Mouse (Mus musculus) intestine, postnatal 0 days (tissue): ENCODE measurements at regions not wholly inside any gene's neighbourhood (a gene's known extent, or its start where the extent isn't known, plus 50 kb on each side); places are given as distances from the start of the nearest gene placed in this dataset.
A peak's percentile ranks its signal among the peaks of the same experiment; 100 is the strongest.

Experiments
- ATAC-seq: fragments of 200-750 bp; cut with Nextera tagmentation; 2 replicates; pipeline ENCODE4 v1.8.0; 2017; ENCODE audit warnings: mild to moderate bottlenecking, moderate TSS enrichment, moderate library complexity
- H3K27ac ChIP-seq: fragments of 300-500 bp; sonication (generic); 2 replicates; pipeline ENCODE4 v1.5.1; 2014; ENCODE audit warnings: mild to moderate bottlenecking, low read depth, low read length, moderate library complexity
- H3K27me3 ChIP-seq: fragments of 300-500 bp; sonication (generic); replicated peaks from 2 replicates; pipeline ENCODE4 v1.6.1; 2014; ENCODE audit warnings: low read length, mixed read lengths; ENCODE audit not compliant: control insufficient read depth, insufficient read depth
- H3K36me3 ChIP-seq: fragments of 300-500 bp; sonication (generic); 2 replicates; pipeline ENCODE4 v1.6.1; 2014; ENCODE audit warnings: mild to moderate bottlenecking, moderate library complexity; ENCODE audit not compliant: control insufficient read depth, insufficient read depth
- H3K4me1 ChIP-seq: fragments of 300-500 bp; sonication (generic); replicated peaks from 2 replicates; pipeline ENCODE4 v1.6.1; 2014; ENCODE audit warnings: antibody characterized with exemption, low read length, mixed read lengths; ENCODE audit not compliant: control insufficient read depth, insufficient read depth
- H3K4me2 ChIP-seq: fragments of 300-500 bp; sonication (generic); replicated peaks from 2 replicates; pipeline ENCODE4 v1.6.1; 2014; ENCODE audit warnings: low read depth, mild to moderate bottlenecking, moderate library complexity
- H3K4me3 ChIP-seq: fragments of 300-500 bp; sonication (generic); 2 replicates; pipeline ENCODE4 v1.5.1; 2014; ENCODE audit warnings: low read depth, low read length
- H3K9ac ChIP-seq: fragments of 300-500 bp; sonication (generic); 2 replicates; pipeline ENCODE4 v1.6.1; 2014; ENCODE audit warnings: mild to moderate bottlenecking, low read depth, low read length
- H3K9me3 ChIP-seq: fragments of 300-500 bp; sonication (generic); 2 replicates; pipeline ENCODE4 v1.6.1; 2016; ENCODE audit warnings: mixed run types; ENCODE audit not compliant: control insufficient read depth
- CTCF ChIP-seq: sonication (generic); IDR thresholded peaks from 2 replicates; pipeline ENCODE4 v1.5.1; 2016; ENCODE audit warnings: low read depth, mild to moderate bottlenecking, control low read depth, antibody characterized with exemption, moderate library complexity
- WGBS: fragments of 180-500 bp; shearing (Covaris S2); extraction: QIAGEN DNeasy Blood & Tissue Kit; methylation state at CpG from one replicate; pipeline ENCODE4 v1.1.7; 2014; 5-methylcytosine and 5-hydroxymethylcytosine counted together

DNA sequence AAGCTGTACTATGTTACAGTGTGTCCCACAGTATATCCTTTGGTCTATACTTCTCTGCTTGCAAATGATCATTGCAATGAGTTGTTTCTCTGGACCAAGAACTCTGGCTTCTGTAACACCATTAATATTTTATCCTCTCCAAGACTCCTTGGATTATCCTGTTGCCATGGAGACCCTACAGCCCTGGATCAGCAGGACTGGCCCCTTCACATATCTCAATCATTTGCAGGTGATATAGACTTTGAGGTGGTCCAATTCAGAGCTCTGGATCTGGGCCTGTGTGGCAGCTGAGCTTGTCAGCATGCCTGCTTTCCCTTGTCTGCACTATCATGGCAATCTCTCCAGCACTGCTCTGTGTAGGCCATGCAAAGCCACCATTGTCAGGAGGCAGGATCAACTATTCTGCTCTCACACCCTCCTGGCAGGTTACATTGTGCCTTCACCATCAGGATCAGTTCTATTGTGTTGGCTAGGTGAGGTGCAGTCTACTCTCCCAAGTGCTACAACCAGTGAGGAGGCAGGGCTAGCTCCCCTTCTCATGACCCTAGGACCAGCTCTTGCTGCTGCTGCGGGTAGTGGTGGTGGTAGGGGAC is 110.2 kb upstream of the Try4 start:
- ATAC-seq, result no peak
- H3K9me3 ChIP-seq, result no peaks in the 10 kb centered on the region
- no peaks in the 10 kb centered on the region for H3K4me1 ChIP-seq
- no peak overlapping the region for H3K4me3 ChIP-seq
- no peaks in the 10 kb centered on the region for H3K27me3 ChIP-seq
- no peaks in the 10 kb centered on the region for H3K36me3 ChIP-seq
- no peak overlapping the region for H3K9ac ChIP-seq
- no peak overlapping the region for H3K27ac ChIP-seq
- no peak for TF ChIP-seq CTCF
- WGBS, result 71% methylated on average over 1 of the region's 1 CpGs
- H3K4me2 ChIP-seq, result no peak overlapping the region

- no peaks in the 10 kb centered on the region for H3K36me3 ChIP-seq
Measured at GRCm38 (mm10) chr6:41188910-41189309, 113.2 kb upstream of the Try4 start.

DNA sequence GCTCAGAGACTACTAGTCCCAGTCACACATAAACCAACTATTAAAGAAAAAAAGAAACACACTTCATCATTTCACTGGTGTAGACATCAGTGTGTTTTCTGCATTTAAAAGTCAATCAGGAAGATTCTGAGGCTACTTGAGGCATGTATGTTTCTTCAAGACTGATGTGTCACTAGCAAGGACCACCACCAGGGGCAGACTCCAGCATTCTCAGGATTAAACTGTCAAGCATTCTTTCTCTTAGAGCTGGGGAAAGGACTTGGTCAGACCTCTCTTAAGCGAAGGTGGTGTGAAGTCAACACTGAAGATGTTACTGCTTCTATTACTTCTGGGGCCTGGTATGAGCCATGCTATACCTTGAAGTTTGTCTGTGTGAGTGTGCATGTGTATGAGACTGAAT is 114.1 kb upstream of the Try4 start:
- H3K27me3 ChIP-seq, result no peaks in the 10 kb centered on the region
- no peaks in the 10 kb centered on the region for H3K36me3 ChIP-seq
- ATAC-seq, result no peak
- H3K4me2 ChIP-seq, result no peak overlapping the region
- 0 out of 2 replicates have a peak, but pooled peaks have one; percentile 7 for TF ChIP-seq CTCF
- H3K27ac ChIP-seq, result no peak overlapping the region
- no peaks in the 10 kb centered on the region for H3K4me1 ChIP-seq
- H3K4me3 ChIP-seq, result no peak overlapping the region
- H3K9ac ChIP-seq, result no peak overlapping the region
- H3K9me3 ChIP-seq, result no peaks in the 10 kb centered on the region
- 74% methylated on average over 1 of the region's 1 CpGs for WGBS

More at GRCm38 (mm10) chr6:41188910-41189309, 113.2 kb upstream of the Try4 start:
- H3K4me2 ChIP-seq, result no peak overlapping the region
- no peak overlapping the region for H3K4me3 ChIP-seq
- no peak for TF ChIP-seq CTCF
- ATAC-seq, result no peak
- no peak overlapping the region for H3K27ac ChIP-seq
- H3K9me3 ChIP-seq, result no peaks in the 10 kb centered on the region
- no peaks in the 10 kb centered on the region for H3K4me1 ChIP-seq
- H3K9ac ChIP-seq, result no peak overlapping the region
- WGBS, result 69% methylated on average over 2 of the region's 2 CpGs
- H3K27me3 ChIP-seq, result no peaks in the 10 kb centered on the region

GRCm38 (mm10) chr6:41178896-41179295 is 123.2 kb upstream of the Try4 start:
- ATAC-seq, result no peak
- H3K4me2 ChIP-seq, result no peak overlapping the region
- H3K27ac ChIP-seq, result no peak overlapping the region
- H3K4me1 ChIP-seq, result no peaks in the 10 kb centered on the region
- no peaks in the 10 kb centered on the region for H3K27me3 ChIP-seq
- 86% methylated on average over 7 of the region's 7 CpGs for WGBS
- 0 out of 2 replicates have a peak, but pooled peaks have one; percentile 3 for TF ChIP-seq CTCF
- no peak overlapping the region for H3K4me3 ChIP-seq
- H3K9ac ChIP-seq, result no peak overlapping the region
- no peaks in the 10 kb centered on the region for H3K9me3 ChIP-seq
- H3K36me3 ChIP-seq, result no peaks in the 10 kb centered on the region

DNA sequence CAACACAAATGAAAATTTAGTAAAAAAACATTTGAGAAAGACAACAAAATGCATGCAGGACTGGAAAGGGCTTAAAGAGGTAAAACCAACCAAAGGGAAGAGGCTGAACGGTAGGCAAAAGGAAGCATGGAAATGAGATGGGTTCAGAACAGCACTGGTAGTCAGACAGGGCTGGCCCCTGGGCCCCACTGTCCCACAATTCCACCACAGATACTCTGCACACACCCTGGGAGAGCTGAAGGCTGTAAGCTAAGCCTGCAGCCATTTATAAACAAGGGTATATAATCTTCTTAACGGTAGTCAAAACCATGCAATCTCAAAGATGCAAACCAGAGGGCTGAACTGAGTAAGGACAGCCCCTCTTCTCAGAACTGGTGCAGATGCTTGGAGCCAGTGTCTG is 124.0 kb upstream of the Try4 start:
- no peaks in the 10 kb centered on the region for H3K4me1 ChIP-seq
- H3K4me2 ChIP-seq, result no peak overlapping the region
- 67% methylated on average over 2 of the region's 2 CpGs for WGBS
- H3K27me3 ChIP-seq, result no peaks in the 10 kb centered on the region
- no peak overlapping the region for H3K9ac ChIP-seq
- H3K27ac ChIP-seq, result no peak overlapping the region
- no peak for TF ChIP-seq CTCF
- no peaks in the 10 kb centered on the region for H3K36me3 ChIP-seq
- H3K4me3 ChIP-seq, result no peak overlapping the region
- no peak for ATAC-seq
- H3K9me3 ChIP-seq, result no peaks in the 10 kb centered on the region

GRCm38 (mm10) chr6:41177152-41177551 is 124.9 kb upstream of the Try4 start:
- no peaks in the 10 kb centered on the region for H3K36me3 ChIP-seq
- H3K9me3 ChIP-seq, result no peaks in the 10 kb centered on the region
- WGBS, result 80% methylated on average over 3 of the region's 3 CpGs
- no peak overlapping the region for H3K9ac ChIP-seq
- H3K4me3 ChIP-seq, result no peak overlapping the region
- no peak for ATAC-seq
- H3K27me3 ChIP-seq, result no peaks in the 10 kb centered on the region
- no peaks in the 10 kb centered on the region for H3K4me1 ChIP-seq
- H3K27ac ChIP-seq, result no peak overlapping the region
- no peak overlapping the region for H3K4me2 ChIP-seq
- no peak for TF ChIP-seq CTCF

- H3K27ac ChIP-seq, result no peak overlapping the region
Measured at GRCm38 (mm10) chr6:41176034-41176433, 126.0 kb upstream of the Try4 start.

More at GRCm38 (mm10) chr6:41176034-41176433, 126.0 kb upstream of the Try4 start:
- Histone ChIP-seq H3K4me3 (no peak overlapping the region), H3K27me3 (no peaks in the 10 kb centered on the region), H3K36me3 (no peaks in the 10 kb centered on the region), H3K9me3 (no peaks in the 10 kb centered on the region), H3K4me1 (no peaks in the 10 kb centered on the region), H3K9ac (no peak overlapping the region), H3K4me2 (no peak overlapping the region)
- no peak for ATAC-seq
- 69% methylated on average over 1 of the region's 1 CpGs for WGBS
- TF ChIP-seq CTCF, result no peak
